Mouse (Mus musculus): ENCODE measurements around the gene Baiap3.

DNA sequence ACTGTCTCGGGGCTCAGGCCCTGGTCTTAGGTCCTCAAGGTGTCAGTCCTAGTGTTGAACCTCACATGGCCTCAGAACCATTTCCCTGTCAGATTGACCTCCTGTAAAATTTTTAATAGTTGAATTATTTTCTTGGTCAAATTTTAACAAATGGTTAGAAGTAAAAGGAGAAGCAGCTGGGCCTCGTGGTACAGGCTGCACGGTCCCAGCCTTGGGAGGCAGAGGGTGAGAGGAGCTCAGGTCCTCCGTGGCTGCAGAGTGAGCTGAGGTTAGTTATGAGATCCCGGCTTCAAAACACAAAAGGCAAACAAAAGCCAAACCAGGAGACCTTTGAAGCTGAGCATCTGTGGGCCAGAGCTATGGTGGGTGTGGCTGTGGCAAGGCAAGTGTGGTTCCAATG lies 28.2 kb downstream of the Baiap3 start:
- TF ChIP-seq CTCF (IDR thresholded peaks at IDR 0.05) (no peak), POLR2A (IDR thresholded peaks at IDR 0.05; ENCODE audit: insufficient read depth, low read depth, low read length) (no peak), EP300 (IDR thresholded peaks at IDR 0.05; ENCODE audit: insufficient read depth, low read depth, low read length) (no peak)

All from heart, adult 2 months (tissue).